Mouse (Mus musculus): ENCODE measurements around the gene Nup93.

DNA sequence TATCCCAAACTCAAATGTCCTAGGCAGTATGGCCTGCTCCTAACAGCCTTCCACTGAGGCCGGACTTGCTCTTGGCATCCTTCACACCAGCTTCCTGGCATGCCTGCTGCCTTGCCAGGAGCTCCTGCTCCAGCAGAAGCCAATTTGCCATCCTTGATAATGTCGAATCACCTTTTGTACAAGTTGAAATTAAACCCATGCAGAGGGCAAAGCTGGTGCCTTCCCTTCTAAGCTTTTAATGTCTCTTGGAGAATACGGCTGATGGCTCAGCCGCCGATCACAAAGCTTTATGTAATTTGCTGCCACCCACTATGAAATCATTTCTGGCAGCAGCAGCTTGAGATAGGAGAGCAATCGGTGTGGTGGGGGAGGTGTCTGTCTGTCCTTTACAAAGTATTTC lies 4.7 kb upstream of the Nup93 start:
- TF ChIP-seq CTCF (IDR thresholded peaks at IDR 0.05; ENCODE audit: low read depth, low read length): no peak
- TF ChIP-seq GATA2 (IDR thresholded peaks at IDR 0.05; ENCODE audit: borderline replicate concordance, low read depth, low read length): no peak
- no peak for TF ChIP-seq TAL1 (conservative IDR thresholded peaks at IDR 0.05; ENCODE audit: low read depth, low read length)
- no peak for TF ChIP-seq GATA1 (IDR thresholded peaks at IDR 0.05; ENCODE audit: borderline replicate concordance, low read length)
- no peak for TF ChIP-seq POLR2AphosphoS5 (IDR thresholded peaks at IDR 0.05; ENCODE audit: insufficient replicate concordance, low read depth, low read length)

Data from G1E (cell line).